8 mouse cellular contexts compared by ENCODE assay signal in the genomic region with DNA sequence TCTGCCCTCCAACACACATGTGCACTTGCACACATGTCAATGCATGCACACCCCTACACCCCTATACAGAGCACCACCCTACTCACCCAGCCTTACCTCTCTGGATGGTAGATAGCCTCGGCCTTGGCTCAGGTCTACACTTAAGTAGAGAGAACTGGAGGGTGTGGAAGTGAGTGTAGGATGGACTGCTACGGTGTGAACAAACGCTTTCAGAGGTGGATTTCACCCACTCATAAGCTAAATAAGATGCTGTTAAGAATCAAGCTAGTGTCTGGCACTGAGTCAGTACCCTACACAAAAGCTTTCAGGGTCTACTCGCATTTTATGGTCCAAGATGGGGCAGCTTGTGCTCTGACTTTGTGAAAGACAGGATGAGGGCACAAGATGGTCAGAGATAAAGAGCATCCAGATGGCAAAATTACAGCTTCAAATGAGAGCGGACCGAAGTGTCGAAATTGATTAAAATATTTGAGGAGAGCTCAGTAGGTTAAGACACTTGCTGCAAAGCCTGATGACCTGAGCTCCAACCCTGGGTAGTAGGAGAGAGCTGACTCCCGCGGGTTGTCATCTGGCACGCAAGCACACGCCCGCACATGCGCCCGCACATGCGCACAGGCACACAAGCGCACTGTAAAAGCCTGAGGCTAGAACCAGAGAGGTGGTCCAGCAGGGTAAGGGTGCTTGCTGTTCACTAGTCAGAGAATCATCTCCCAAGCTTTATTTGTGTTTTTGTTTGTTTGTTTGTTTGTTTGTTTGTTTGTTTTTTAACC. TPM values are rescaled to one million over a fixed set of nuclear protein-coding genes. Genes with fewer than 3 reads are reported as not detected.
A peak's percentile ranks its signal among the peaks of the same experiment; 100 is the strongest.
DNase-seq lines count a peak whose midpoint lies in the region; ATAC-seq lines count a peak whose summit lies in the region.

No protein-coding gene starts in this region.

- peak; percentile 42 for DNase-seq in cerebellum, adult 11 months
- no peak for DNase-seq in lung, adult 18-20 months
- DNase-seq in cerebellum, postnatal 14 days: peak; percentile 62 to 65
- peak; percentile 43 to 68 for DNase-seq in layer of hippocampus, adult 18-20 months (ENCODE audit: low spot score in 2 of 2)
- peak; percentile 61 to 74 for DNase-seq in right cerebral cortex, postnatal 10 days (ENCODE audit: low spot score in 2 of 2)
- no peak for DNase-seq in gastrocnemius, postnatal 4 days (ENCODE audit: low spot score in 2 of 2)

- no peak overlapping the region for H3K9ac ChIP-seq in lung, embryonic 16.5 days (ENCODE audit: low read length)

- H3K27ac ChIP-seq in lung, embryonic 16.5 days (ENCODE audit: low read length): no peak overlapping the region

- H3K4me1 ChIP-seq in lung, embryonic 16.5 days (replicated peaks; ENCODE audit: control insufficient read depth, insufficient read depth, low read length): no peaks in the 10 kb centered on the region

- H3K4me3 ChIP-seq in lung, embryonic 16.5 days (ENCODE audit: low read length): no peak overlapping the region

- H3K9me3 ChIP-seq in lung, embryonic 16.5 days (ENCODE audit: control insufficient read depth, low read length): no peaks in the 10 kb centered on the region

- H3K36me3 ChIP-seq in lung, embryonic 16.5 days (ENCODE audit: control insufficient read depth, insufficient read depth, low read length): no peaks in the 10 kb centered on the region

- peak overlapping the region; percentile 22; the same call in 1 of the 2 replicates for H3K4me2 ChIP-seq in lung, embryonic 16.5 days (ENCODE audit: low read depth, low read length)

- H3K27me3 ChIP-seq in lung, embryonic 16.5 days (ENCODE audit: control insufficient read depth, insufficient read depth, low read depth, low read length): no peaks in the 10 kb centered on the region

- 74% methylated on average over 16 of the region's 16 CpGs for WGBS in lung, embryonic 16.5 days

- ATAC-seq in cerebellum, adult (ENCODE audit: insufficient number of reproducible peaks, low FRiP score, low TSS enrichment): no peak
- ATAC-seq in lung, embryonic 16.5 days (ENCODE audit: low read depth): no peak

RNA-seq across cellular contexts. Expression of gene Tnfrsf9, which starts 23.1 kb away (rescaled TPM):
- 0.45 and 0.49 TPM in 2 replicates for polyA plus RNA-seq in lung, embryonic 16.5 days (2015; fragmentation: Nextera tagmentation; extraction: Ambion mirVana)
- under 1 TPM; 0.82 to 0.89 TPM for total RNA-seq in layer of hippocampus, adult 18-20 months (2021)
- under 1 TPM; 0.17 to 0.57 TPM for total RNA-seq in gastrocnemius, postnatal 4 days (2021)

RNA-seq across cellular contexts. Expression of gene Park7, which starts 23.2 kb away (rescaled TPM):
- polyA plus RNA-seq in lung, embryonic 16.5 days (2015; fragmentation: Nextera tagmentation; extraction: Ambion mirVana): 403 and 411 TPM in 2 replicates
- 100 to 1,000 TPM; 241 to 256 TPM for total RNA-seq in layer of hippocampus, adult 18-20 months (2021)
- total RNA-seq in gastrocnemius, postnatal 4 days (2021): 100 to 1,000 TPM; 247 to 274 TPM

RNA-seq across cellular contexts. Expression of gene Uts2, which starts 59.4 kb away (rescaled TPM):
- polyA plus RNA-seq in lung, embryonic 16.5 days (2015; fragmentation: Nextera tagmentation; extraction: Ambion mirVana): not detected in 2 replicates
- not detected for total RNA-seq in layer of hippocampus, adult 18-20 months (2021)
- not detected for total RNA-seq in gastrocnemius, postnatal 4 days (2021)

Comparison
In these comparisons a context has a peak if more than half of its experiments do, and no peak if none do; other contexts are left out.
1. DNase-seq: peak in cerebellum, adult 11 months (single experiment), cerebellum, postnatal 14 days (2 of 2), layer of hippocampus, adult 18-20 months (2 of 2) and right cerebral cortex, postnatal 10 days (2 of 2); none in lung, adult 18-20 months (0 of 2) and gastrocnemius, postnatal 4 days (0 of 2).